Mouse (Mus musculus) embryonic fibroblast, embryonic 13.5 days (primary cell): ENCODE measurements around the gene Adgrb2.

Experiments
- CTCF ChIP-seq: IDR thresholded peaks from 2 replicates; pipeline ENCODE4 v1.5.1; 2011; ENCODE audit warnings: mild to moderate bottlenecking, control low read depth, low read length, moderate library complexity, borderline replicate concordance; ENCODE audit not compliant: insufficient read depth
- POLR2A ChIP-seq: IDR thresholded peaks from 2 replicates; pipeline ENCODE4 v1.6.1; 2011; ENCODE audit warnings: low read depth, mild to moderate bottlenecking, control low read depth, low read length, moderate library complexity

- TF ChIP-seq CTCF (no peak), POLR2A (0 out of 2 replicates have a peak, but pooled peaks have one; percentile 11)
Observed at GRCm38 (mm10) chr4:129960180-129960944, 24.3 kb upstream of the Adgrb2 start.
